Mouse (Mus musculus) activated CD4-positive, CD25-positive, alpha-beta regulatory T cell, adult 4 months (primary cell): ENCODE results near the gene Gbf1. TPM values are rescaled to one million over a fixed set of nuclear protein-coding genes. Genes with fewer than 3 reads are reported as not detected.

Source experiments
- ATAC-seq: one replicate; pipeline ENCODE4 v1.8.0; 2017
- polyA plus RNA-seq, 2 experiments: library from polyadenylated mRNA; unstranded; fragments of 100-300 nt; shearing (Covaris generic); gene quantifications; one replicate each; pipeline ENCODE4 v1.2.1; 2017

Gene Gbf1
- polyA plus RNA-seq, 2 experiments from 2014 or later, result 23.9 to 30.5 TPM

- no peak for ATAC-seq
Measured at GRCm38 (mm10) chr19:46331326-46331725, 179.0 kb downstream of the Gbf1 start.

- ATAC-seq, result no peak
Measured at GRCm38 (mm10) chr19:46331936-46332335, 179.6 kb downstream of the Gbf1 start.

DNA sequence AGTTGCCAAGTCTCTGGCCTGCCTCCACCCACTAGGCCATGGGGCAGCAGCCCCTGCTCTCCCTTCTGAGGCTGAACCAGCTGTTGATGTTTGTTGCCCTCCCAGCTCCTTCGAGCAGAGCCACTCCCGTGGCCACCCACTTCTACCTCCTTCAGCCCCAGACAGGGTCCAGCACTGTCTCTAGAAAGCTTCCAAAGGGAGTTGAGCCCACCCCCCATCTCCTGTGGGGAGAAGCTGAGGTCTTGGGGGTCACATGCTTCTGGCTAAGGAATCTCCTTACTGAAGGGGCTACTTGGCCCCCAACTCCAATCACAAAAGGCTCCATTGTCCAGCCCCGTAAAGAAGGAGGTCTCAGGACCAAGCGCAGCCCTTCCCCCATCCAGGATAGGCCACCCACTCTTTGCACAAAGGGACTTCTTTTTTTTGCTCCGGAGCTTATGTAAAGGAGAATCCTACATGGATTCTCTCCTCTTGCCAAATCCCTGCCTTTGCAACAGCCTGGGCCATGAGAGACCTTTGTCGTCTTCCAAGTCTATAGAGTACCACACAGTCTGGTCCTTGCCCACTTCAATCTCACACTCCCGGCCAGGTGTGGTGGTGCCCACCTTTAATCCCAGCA lies 180.5 kb downstream of the Gbf1 start:
- no peak for ATAC-seq

DNA sequence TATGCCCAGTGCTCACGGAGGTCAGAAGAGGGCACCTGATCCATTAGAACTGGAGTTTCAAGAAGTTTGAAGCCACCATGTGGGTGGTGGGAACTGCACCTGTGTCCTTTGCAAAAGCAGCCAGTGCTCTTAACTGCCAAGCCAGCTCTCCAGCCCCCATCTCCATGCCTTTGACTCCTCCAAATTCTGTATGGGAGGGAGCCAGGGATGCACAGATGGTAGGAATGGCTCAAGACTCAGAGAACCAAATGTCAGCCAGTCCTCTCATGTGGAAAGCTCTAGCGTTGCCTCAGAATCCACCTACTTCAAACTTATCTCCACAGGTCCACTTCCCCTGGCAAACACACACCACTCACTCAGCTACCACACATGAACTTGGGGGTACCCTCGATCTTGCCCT lies 181.6 kb downstream of the Gbf1 start:
- no peak for ATAC-seq

Other genes with a start within 250 kb of the Gbf1 start
- gene Armh3, start 154.0 kb upstream of the Gbf1 start, polyA plus RNA-seq, result 1 to 10 TPM; 9.7 to 9.8 TPM
- 1 to 10 TPM; 1.5 to 2.9 TPM for gene Hps6, start 149.0 kb upstream of the Gbf1 start, polyA plus RNA-seq
- gene Pprc1, start 107.6 kb upstream of the Gbf1 start, polyA plus RNA-seq, result 10 to 100 TPM; 13.5 to 17.5 TPM
- gene Ldb1, start 107.3 kb upstream of the Gbf1 start, polyA plus RNA-seq, result 10 to 100 TPM; 42.8 to 46.3 TPM
- gene Nolc1, start 76.6 kb upstream of the Gbf1 start, polyA plus RNA-seq, result 10 to 100 TPM; 55.0 to 74.4 TPM
- gene Elovl3, start 20.6 kb upstream of the Gbf1 start, polyA plus RNA-seq, result not detected
- not detected for gene Pitx3, start 4.2 kb upstream of the Gbf1 start, polyA plus RNA-seq
- 10 to 100 TPM; 19.7 to 30.4 TPM for gene Nfkb2, start 151.8 kb downstream of the Gbf1 start, polyA plus RNA-seq
- gene Psd, start 174.6 kb downstream of the Gbf1 start, polyA plus RNA-seq, result 1 to 10 TPM; 3.4 to 4.5 TPM
- gene Fbxl15, start 175.7 kb downstream of the Gbf1 start, polyA plus RNA-seq, result 1 to 10 TPM; 5.6 to 6.9 TPM
- 10 to 100 TPM; 40.7 to 52.4 TPM for gene Cuedc2, start 186.2 kb downstream of the Gbf1 start, polyA plus RNA-seq
- 1 to 10 TPM; 3.9 to 7.1 TPM for gene Mfsd13a, start 188.6 kb downstream of the Gbf1 start, polyA plus RNA-seq
- not detected for gene 2310034G01Rik, start 197.8 kb downstream of the Gbf1 start, polyA plus RNA-seq
- gene Actr1a, start 243.2 kb downstream of the Gbf1 start, polyA plus RNA-seq, result 10 to 100 TPM; 86.1 to 87.6 TPM
- 10 to 100 TPM in 1 of 2 experiments, 1 to 10 TPM in 1; 9.4 to 12.2 TPM for gene Sufu, start 244.4 kb downstream of the Gbf1 start, polyA plus RNA-seq